Mouse (Mus musculus) skeletal muscle tissue, adult 2 months (tissue): Measurements from ENCODE around the gene Vrk2.

Source experiments
- DNase-seq: peaks from one replicate; pipeline ENCODE4 v3.0.0-alpha.2; 2012; ENCODE audit warnings: low read depth, low spot score

Vrk2 gene

GRCm38 (mm10) chr11:26593061-26594059, at the start of gene Vrk2, which contains the start of gene Gm6899:
Vrk2 (minus strand) TSS chr11:26593999.
Gm6899 (plus strand) TSS chr11:26593241.
- peak; percentile 72 for DNase-seq

- DNase-seq = no peak
Measured at GRCm38 (mm10) chr11:26642141-26642540, 48.3 kb upstream of the Vrk2 start.

DNA sequence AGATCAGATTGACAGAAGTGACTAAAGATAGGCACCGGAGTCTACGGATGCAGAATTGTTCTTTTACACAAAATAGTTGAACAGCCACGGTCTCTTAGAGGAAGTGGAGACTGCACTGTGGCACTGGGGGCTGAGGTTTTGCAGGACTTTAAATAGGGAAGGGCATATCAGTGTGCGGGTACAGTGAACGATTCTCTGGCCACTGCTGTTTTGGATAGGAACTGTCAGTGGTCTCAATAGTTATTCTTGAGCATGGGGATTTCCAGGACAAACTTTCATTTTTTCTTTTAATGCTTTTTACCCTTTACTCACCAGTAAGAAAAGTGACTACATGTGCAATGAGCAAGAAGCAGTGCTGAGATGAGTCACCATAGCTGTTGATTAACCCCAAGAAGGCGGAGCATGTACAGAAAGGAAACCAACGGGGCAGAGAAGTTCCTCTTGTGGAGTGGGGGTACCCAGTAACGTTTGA, 46.6 kb upstream of the Vrk2 start:
- DNase-seq = peak; percentile 33

- DNase-seq = no peak
Measured at GRCm38 (mm10) chr11:26636239-26636638, 42.4 kb upstream of the Vrk2 start.

DNA sequence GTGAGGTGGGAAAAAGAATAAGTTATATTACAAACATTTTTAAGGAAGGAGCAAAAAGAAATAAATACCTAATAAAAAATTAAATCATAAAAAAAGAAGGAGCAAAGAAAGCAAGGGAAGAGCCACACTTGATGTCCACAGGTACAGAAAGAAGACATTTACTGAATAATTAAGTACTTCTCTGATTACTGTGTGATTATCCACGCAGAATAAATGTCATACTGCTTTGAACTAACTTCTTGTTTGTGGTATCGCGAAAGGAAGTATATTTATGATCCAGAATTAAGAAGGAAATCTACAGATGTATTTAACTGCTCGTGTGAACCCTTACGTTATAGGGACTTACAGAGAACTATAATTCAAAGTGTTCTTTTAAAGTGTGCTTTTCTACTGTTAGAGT, 28.9 kb upstream of the Vrk2 start:
- no peak for DNase-seq

- DNase-seq = no peak
Measured at GRCm38 (mm10) chr11:26618475-26619223, 24.9 kb upstream of the Vrk2 start.

DNA sequence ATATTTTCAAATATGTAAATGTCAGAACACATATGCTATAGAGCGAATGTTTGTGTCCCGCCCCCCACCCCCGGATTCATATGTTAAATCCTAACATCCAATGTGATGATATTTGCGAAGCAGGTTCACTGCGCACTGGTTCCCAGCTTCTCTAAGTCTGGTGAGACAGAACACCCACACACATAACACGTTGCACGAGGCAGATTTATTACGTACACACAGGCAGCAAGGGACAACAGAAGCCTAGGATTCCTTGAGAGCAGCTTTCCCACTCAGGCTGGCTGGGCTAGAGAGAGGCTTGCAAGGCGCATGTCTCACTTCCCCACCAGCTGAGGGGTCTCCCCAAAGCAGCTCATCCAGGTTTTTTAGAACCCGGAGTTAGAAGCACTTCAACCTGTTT, 15.0 kb upstream of the Vrk2 start:
- DNase-seq = no peak

- DNase-seq = no peak
Measured at GRCm38 (mm10) chr11:26604061-26604655, 10.4 kb upstream of the Vrk2 start.

GRCm38 (mm10) chr11:26601571-26602175, 7.9 kb upstream of the Vrk2 start:
- no peak for DNase-seq

DNA sequence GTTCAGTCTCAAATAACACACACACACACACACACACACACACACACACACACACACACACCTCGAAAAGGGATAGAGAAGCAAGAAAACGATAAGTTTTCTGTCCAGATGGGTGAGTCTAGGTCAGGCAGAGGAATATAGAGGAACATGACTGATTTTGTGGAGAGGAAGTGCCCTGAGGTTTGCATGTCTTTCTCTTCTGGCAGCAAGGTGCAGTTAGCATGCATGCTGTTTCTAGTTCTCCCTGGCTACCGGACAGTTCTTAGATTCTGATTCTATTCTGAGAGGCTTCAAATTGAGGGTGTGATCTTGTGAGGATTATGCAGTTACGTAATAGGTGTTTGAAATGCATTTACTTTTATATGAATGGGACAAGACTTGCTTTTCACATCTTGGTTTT, 6.9 kb upstream of the Vrk2 start:
- DNase-seq = no peak

GRCm38 (mm10) chr11:26598876-26599275, 5.1 kb upstream of the Vrk2 start:
- DNase-seq = no peak

DNA sequence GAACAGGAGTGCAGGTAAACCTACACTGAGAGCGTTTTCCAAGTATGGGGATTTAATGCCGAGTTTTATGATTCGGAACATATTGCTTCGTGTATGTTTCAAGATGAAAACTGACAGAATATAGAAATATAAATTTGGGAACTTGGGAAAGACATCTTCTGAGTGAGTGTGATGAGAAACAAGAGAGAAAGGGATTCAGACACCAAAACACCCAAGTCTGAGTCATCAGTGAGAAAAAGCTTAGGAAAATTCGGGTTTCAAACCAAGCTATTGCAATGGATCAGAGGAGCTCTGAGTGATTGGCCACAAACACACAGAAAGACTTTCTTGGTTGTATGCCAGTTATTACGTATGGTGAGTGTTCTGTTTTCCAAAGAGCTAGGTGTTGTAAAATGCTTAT, 4.0 kb upstream of the Vrk2 start:
- DNase-seq = no peak

GRCm38 (mm10) chr11:26597145-26597544, 3.3 kb upstream of the Vrk2 start:
- no peak for DNase-seq

GRCm38 (mm10) chr11:26596186-26596585, 2.4 kb upstream of the Vrk2 start:
- DNase-seq = no peak

DNA sequence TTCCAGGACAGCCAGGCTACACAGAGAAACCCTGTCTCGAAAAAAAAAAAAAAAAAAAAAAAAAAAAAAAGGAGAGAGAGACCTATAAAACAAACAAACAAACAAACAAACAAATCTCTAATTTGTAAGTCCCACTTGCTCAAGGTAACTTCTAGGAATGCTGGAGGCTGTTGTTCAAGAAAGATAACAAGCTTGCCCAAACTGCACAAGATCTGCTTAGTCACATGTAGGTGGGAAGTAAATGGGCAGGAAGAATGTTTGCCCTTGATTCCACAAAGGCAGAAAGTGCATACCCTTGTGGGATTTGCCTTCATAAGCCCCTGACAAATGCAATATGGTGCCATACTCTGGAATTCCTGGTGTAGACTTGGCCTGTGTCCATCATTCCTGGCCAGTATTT, 688 bp upstream of the Vrk2 start:
- DNase-seq = no peak

- no peak for DNase-seq
Measured at GRCm38 (mm10) chr11:26592395-26593053, 1.3 kb downstream of the Vrk2 start.

- DNase-seq = no peak
Measured at GRCm38 (mm10) chr11:26587184-26587524, 6.6 kb downstream of the Vrk2 start.

- peak; percentile 18 for DNase-seq
Measured at GRCm38 (mm10) chr11:26586367-26587183, 7.2 kb downstream of the Vrk2 start.

DNA sequence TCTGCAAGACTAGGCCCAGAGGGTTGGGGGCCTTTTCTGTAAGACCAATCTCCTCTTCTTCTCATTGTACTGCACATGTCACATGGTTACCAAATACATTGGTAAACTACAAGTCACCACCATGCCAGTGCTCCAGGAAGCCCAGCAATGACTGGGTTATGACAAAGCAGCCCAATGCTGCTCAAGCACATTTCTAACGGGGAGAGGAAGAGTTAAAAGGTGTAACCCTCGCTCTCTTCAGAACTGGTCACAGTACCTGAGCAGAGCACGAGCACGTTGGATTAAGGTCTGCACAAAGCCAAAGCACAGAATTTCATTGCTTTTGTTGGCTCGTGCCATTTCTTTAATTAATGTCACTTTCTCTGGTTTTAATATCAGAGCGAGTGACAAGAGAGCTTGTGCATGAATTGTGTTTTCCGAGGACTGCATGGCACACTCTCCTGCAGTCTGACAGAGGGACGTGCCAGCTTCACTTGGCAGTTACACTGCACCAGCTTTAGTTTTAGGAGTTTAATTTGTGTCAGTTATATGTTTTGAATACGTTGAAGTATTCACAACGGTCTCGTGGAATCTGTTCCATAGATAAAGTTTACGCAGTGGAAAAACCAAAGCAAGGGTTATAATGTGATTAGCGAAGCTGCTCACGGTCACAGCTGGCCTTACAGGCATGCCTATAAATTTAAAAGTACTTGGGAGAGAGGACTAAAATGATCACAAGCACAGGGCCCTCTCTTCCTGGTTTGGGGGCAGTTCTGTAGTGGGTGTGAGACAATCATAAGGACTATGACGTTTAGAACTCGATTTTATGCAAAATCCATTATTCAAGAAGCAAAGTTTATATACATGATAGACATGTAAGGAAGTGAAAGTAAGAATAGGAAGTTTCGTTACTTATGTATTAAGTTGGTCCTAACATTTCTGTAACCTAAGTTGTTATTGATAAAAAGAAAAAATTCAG, 8.1 kb downstream of the Vrk2 start:
- no peak for DNase-seq
